Mouse (Mus musculus) Patski (cell line): ENCODE measurements around the gene Tex28. TPM values are rescaled to one million over a fixed set of nuclear protein-coding genes. Genes with fewer than 3 reads are reported as not detected.
"Not testable (repeated sequence)": the region's sequence is repeated elsewhere in the genome, so short reads cannot be mapped to it uniquely, and the experiment has no call there.

ENCODE experiments used
- ATAC-seq: fragments of 100-300 bp; one replicate; pipeline ENCODE4 v1.8.0; 2021
- CTCF ChIA-PET: fragments of 350-600 bp; sonication (Branson Sonifier 250); formaldehyde crosslinking; loops from one replicate; lab custom pipeline; 2022; ENCODE audit warnings: inconsistent platforms; lab: Charles Lee
- POLR2A ChIA-PET: fragments of 350-600 bp; sonication (Branson Sonifier 250); formaldehyde crosslinking; loops from one replicate; lab custom pipeline; 2022; ENCODE audit warnings: antibody characterized with exemption, inconsistent platforms; lab: Charles Lee
- DNase-seq: peaks from one replicate; pipeline ENCODE4 v3.0.0-alpha.2; 2011; ENCODE audit warnings: low read depth, low spot score
- H3K27me3 ChIP-seq: fragments of 371-371 bp; one replicate; pipeline ENCODE4 v1.5.1; 2021
- CTCF ChIP-seq: fragments of 100-300 bp; IDR thresholded peaks from one replicate; pipeline ENCODE4 v1.5.1; 2021
- in situ Hi-C: fragments of 300-500 bp; cut with MboI; formaldehyde crosslinking; loops from 3 replicates; pipeline ENCODE4 v1.11.1; 2018; ENCODE audit warnings: low pct_unique_long_range_greater_than_20kb, mixed read lengths
- polyA plus RNA-seq: library from polyadenylated mRNA; unstranded; gene quantifications from one replicate; pipeline ENCODE4 v1.2.3, GENCODE M21; 2021

Gene Tex28
- not detected for polyA plus RNA-seq

DNA sequence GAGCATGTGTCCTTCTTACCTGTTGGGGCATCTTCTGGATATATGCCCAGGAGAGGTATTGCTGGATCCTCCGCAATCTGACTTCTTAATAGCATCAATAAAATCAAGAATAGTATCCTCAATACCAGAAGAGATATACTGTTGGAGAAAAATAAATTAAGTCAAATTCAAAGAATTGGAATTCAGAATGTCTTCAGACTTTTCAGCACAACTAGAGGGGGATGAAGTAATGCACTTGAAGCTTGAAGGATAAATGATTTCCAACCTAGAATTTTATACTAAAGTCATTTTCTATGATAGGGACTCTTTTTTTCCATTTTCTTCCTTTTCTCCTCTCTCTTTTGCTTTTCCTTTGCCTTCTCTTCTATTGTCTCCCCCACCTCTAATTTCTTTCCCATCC, at the start of gene Tex28:
Gene Tex28 (minus strand): TSS at position 101 of the 400 bp plus-strand sequence.
- DNase-seq = no peak
- CTCF ChIA-PET = no interaction called here
- in situ Hi-C loops = no loop called here

DNA sequence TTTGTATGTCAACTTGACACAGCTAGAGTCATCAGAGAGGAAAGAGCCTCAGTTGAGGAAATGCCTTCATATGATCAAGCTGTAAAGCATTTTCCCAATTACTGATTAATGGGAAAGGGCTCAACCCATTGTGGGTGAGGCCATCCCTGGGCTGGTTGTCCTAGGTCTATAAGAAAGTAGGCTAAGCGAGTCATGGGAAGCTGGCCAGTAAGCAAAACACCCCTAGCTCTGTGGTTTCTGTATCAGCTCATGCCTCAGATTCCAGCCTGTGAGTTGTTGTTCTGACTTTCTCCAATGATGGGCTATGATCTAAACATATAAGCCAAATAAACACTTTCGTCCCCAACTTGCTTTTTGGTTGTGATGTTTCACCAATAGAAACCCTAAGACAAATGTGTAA, 35.9 kb upstream of the Tex28 start:
- DNase-seq (no peak), ATAC-seq (no peak)
- POLR2A ChIA-PET = no interaction called here
- TF ChIP-seq CTCF = no peak
- CTCF ChIA-PET = interaction anchor here (1.0 kb wide), 1 partner anchor 47 kb away, joined by 3 read pairs; no protein-coding TSS in a partner anchor
- H3K27me3 ChIP-seq = peaks cover 23% of the 10 kb centered on the region
- in situ Hi-C loops = no loop called here

More for the DNA sequence above, at the start of gene Tex28:
- POLR2A ChIA-PET = no interaction called here
- ATAC-seq = no peak
- peaks cover 29% of the 10 kb centered on the region for H3K27me3 ChIP-seq
- no peak for TF ChIP-seq CTCF

DNA sequence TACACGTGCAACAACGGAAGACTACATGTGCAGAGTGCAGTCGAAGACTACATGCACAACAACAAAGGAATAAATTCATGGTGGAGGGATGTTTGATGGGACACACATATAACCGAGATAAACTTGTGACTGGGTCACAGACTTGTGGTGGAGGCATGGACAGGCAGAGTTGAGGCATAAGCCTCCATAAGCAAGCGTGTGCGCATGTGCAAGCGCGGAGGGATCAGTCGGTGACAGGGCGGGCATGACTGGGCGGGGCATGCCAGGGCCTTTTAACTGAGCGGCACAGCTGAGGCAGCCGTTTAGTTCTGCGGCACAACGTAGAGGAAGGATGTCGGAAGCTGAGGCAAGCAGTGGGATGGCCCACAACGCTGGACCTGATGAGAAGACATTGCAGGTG, 9.3 kb upstream of the Tex28 start, which contains the start of gene Tktl1:
Gene Tktl1 (plus strand): TSS at position 301 of the 400 bp plus-strand sequence.
- POLR2A ChIA-PET = no interaction called here
- CTCF ChIA-PET = no interaction called here
- DNase-seq = no peak
- H3K27me3 ChIP-seq = peaks cover 31% of the 10 kb centered on the region
- ATAC-seq = no peak
- TF ChIP-seq CTCF = no peak
- in situ Hi-C loops = no loop called here

DNA sequence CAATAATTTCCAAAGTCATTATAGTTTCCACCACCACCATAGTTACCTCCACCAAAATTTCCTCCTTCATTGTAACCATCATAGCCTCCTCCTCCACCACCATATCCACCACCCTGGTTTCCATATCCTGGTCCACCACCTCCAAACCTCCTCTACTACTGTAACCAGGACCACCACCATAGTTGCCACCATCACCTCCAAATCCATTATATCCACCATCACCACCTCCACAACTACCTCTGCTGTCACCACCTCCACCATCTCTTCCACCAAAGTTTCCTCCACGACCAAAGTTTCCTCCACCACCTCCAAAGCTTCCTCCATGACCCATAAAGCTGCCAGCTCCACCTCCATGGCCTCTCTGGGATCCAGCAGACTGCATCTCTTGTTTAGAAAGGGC, 32.4 kb downstream of the Tex28 start, which contains the start of gene Mecp2:
Gene Mecp2 (minus strand): TSS at position 101 of the 400 bp plus-strand sequence.
- ATAC-seq, CTCF ChIA-PET, POLR2A ChIA-PET, in situ Hi-C loops, DNase-seq: not testable (repeated sequence)
- peaks cover 53% of the 10 kb centered on the region for H3K27me3 ChIP-seq

DNA sequence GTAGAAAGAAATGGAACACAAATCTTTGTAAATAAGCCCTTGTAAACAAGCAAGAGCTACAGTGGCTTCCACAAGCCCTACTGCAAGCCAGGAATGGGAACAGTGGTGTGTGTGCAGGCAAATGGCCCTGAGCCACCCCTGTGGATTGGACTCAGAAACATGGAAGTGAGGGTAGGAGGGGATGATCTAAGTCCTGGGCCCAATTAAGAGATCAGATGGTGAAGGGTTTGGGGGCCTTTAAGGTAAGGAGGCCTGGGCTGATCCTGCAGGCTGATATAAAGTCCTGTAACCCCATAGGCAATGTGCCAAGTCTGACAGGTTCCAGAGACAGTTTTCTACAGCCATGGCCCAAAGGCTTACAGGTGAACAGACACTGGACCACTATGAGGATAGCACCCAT, 40.5 kb downstream of the Tex28 start, which contains the start of gene Opn1mw:
Gene Opn1mw (plus strand): TSS at position 301 of the 400 bp plus-strand sequence.
- in situ Hi-C loops = no loop called here
- no peak for TF ChIP-seq CTCF
- DNase-seq (no peak), ATAC-seq (no peak)
- POLR2A ChIA-PET = no interaction called here
- H3K27me3 ChIP-seq = peaks cover 62% of the 10 kb centered on the region
- CTCF ChIA-PET = no interaction called here

DNA sequence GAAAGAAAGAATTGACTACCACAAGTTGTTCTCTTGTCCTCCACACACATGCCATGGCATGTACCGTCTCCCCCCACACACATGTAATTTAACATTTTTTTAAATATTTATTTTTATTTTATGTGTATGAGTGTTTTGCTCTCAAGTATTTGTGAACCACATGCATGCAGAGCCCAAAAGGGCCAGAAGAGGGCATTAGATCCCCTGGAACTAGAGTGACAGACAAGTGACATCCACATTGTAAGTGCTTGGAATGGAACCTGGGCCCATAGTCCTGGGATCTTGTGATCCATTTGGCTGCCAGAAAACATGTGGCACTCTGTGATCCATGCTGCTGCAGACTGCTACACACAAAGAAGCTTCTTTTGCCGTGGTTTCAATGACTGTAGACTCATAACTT, 42.7 kb downstream of the Tex28 start:
- DNase-seq = no peak
- ChIA-PET CTCF (no interaction called here), POLR2A (no interaction called here)
- no peak for ATAC-seq
- in situ Hi-C loops = no loop called here
- TF ChIP-seq CTCF = peak; percentile 63
- H3K27me3 ChIP-seq = peaks cover 57% of the 10 kb centered on the region

DNA sequence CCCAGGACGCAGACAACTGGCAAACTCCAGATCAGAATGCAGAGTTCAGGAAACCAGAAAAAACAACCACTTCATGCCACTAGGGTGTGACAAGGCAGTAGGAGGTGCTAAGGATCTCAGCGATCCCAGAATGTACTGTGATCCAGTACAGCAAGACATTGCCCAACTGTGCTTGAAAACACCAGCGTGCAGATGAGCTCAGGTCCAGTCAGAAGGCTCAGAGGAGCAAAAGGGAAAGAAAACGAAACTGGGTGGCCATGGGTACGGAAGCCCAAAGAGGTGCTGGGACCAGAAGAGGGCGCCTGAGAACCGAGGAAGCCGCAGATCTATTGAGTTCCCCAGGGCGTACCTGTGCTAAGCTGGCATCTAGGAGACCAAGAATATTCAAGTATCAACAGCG, 52.1 kb downstream of the Tex28 start:
- ATAC-seq (peak; percentile 86), DNase-seq (peak; percentile 15)
- ChIA-PET CTCF (no interaction called here), POLR2A (no interaction called here)
- in situ Hi-C loops = loop anchor here (5.0 kb wide), 1 partner anchor 307 kb away; no protein-coding TSS in a partner anchor
- peak; percentile 69 for TF ChIP-seq CTCF
- H3K27me3 ChIP-seq = peaks cover 5% of the 10 kb centered on the region

DNA sequence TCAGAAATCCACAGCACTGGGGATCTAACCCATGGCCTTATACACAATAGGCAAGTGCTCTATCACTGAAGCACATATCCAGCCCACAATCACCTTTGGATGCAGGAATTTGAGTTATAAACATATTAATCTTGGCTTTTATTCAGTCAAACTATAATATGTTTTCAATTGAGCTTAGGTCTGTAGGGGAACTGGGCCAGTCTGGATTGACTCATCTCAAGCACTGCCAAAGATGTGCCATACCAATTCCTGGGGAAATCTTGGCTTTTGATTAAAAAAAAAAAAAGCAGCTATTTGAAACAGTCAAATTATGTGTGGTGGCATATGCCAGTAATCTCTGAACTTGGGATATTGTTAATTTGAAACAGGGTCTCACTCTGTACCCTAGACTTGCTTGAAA, 53.6 kb downstream of the Tex28 start:
- no peak for ATAC-seq
- no peak for TF ChIP-seq CTCF
- ChIA-PET POLR2A (no interaction called here), CTCF (no interaction called here)
- no peak for DNase-seq
- H3K27me3 ChIP-seq = peaks cover 4% of the 10 kb centered on the region
- in situ Hi-C loops = no loop called here

DNA sequence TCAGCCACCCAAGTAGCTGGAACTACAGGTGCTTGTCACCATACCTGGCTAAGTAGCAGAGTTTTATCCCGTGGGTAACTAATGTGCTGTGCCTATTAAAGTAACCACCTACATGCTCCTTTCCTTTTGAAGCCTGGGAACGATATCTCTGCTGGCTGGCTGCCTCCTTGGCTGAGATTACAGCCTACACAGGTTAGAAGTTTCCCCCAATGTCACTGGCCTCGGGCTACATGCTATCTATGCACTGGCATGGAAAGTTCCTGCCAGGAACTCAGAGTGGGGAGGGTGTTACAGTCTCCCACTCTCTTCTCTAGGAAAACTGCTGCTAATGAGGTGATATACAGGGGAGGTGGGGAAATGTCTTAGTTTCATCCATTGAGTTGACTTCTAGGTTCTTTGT, 58.9 kb downstream of the Tex28 start:
- ChIA-PET CTCF (no interaction called here), POLR2A (no interaction called here)
- H3K27me3 ChIP-seq = peaks cover 22% of the 10 kb centered on the region
- ATAC-seq (no peak), DNase-seq (no peak)
- no peak for TF ChIP-seq CTCF
- in situ Hi-C loops = no loop called here

DNA sequence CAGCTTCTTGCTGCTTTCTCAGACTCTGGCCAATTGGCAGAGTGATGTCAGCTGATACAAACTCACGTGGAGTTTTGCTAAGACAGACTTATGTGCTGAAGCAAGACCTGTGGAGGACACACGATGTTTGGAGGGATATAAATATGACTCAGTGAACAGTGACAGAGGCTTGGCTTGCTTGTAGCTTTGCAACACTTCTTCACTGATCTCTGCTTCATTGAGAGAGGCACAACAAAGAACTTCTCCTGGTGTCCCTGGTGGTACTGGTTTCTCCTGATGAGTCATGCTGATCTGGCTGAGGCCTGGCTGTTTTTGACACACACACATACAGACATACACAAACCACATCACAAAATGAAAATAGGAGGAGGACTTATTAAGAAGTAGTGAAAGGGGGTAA, 61.7 kb downstream of the Tex28 start:
- DNase-seq (no peak), ATAC-seq (no peak)
- TF ChIP-seq CTCF = no peak
- peaks cover 34% of the 10 kb centered on the region for H3K27me3 ChIP-seq
- ChIA-PET CTCF (no interaction called here), POLR2A (interaction anchor here (0.6 kb wide), 1 partner anchor 17 kb away, joined by 3 read pairs; no protein-coding TSS in a partner anchor)
- in situ Hi-C loops = no loop called here

DNA sequence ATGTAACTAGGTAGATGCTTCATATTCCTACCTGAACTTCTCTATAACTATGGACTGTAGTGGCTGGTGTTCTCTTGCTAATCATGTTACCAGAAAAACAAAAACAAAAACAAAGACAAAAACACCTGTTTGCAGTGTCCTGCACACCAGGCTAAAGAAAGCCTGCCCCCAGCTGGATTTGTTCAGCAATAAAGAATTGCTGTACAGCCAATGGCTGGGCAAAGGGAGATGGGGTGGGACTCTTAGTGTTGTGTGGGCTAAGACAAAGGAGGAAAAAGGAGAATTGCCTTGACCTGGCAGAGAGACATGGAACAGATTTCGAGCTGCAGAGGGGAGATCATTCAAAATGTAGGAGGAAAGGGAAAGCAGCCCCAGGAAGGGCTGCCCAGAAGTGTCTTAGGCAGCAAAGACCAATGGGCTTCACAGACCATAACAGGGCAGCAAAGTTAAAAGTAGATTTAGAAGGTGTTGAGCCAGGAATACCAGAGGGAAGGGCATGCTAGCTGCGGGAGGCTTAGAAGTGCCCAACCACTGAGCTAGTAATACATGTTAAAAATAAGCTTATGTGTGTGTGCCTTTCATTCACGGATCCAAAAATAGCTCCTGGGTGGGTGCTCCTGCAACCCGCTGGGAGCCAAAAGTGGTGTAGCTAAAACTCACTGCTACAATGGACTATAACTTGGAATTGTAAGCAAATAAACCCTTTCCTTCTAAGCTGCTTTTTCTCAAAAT, 64.0 kb downstream of the Tex28 start:
- ATAC-seq (no peak), DNase-seq (no peak)
- peaks cover 40% of the 10 kb centered on the region for H3K27me3 ChIP-seq
- TF ChIP-seq CTCF = no peak
- ChIA-PET POLR2A (no interaction called here), CTCF (no interaction called here)
- in situ Hi-C loops = no loop called here

Other genes with a start within 250 kb of the Tex28 start
- gene Arhgap4, start 246.0 kb downstream of the Tex28 start, polyA plus RNA-seq = 1.0 TPM
- 98.0 TPM for gene Naa10, start 245.9 kb downstream of the Tex28 start, polyA plus RNA-seq
- 166 TPM for gene Renbp, start 237.0 kb downstream of the Tex28 start, polyA plus RNA-seq
- gene Hcfc1, start 201.5 kb downstream of the Tex28 start, polyA plus RNA-seq = 81.1 TPM
- 106 TPM for gene Irak1, start 143.9 kb downstream of the Tex28 start, polyA plus RNA-seq
- gene Opn1mw, start 40.4 kb downstream of the Tex28 start, polyA plus RNA-seq = 0.24 TPM
- 24.5 TPM for gene Mecp2, start 32.5 kb downstream of the Tex28 start, polyA plus RNA-seq
- gene Tktl1, start 9.4 kb upstream of the Tex28 start, polyA plus RNA-seq = 0.04 TPM
- 888 TPM for gene Flna, start 82.0 kb upstream of the Tex28 start, polyA plus RNA-seq
- 88.3 TPM for gene Emd, start 86.8 kb upstream of the Tex28 start, polyA plus RNA-seq
- 1,219 TPM for gene Rpl10, start 103.0 kb upstream of the Tex28 start, polyA plus RNA-seq
- gene Taz, start 114.1 kb upstream of the Tex28 start, polyA plus RNA-seq = 76.5 TPM
- 42.2 TPM for gene Dnase1l1, start 114.5 kb upstream of the Tex28 start, polyA plus RNA-seq
- 260 TPM for gene Atp6ap1, start 129.3 kb upstream of the Tex28 start, polyA plus RNA-seq
- gene Gdi1, start 137.2 kb upstream of the Tex28 start, polyA plus RNA-seq = 383 TPM
- gene Fam50a, start 145.2 kb upstream of the Tex28 start, polyA plus RNA-seq = 131 TPM
- 15.5 TPM for gene Plxna3, start 161.2 kb upstream of the Tex28 start, polyA plus RNA-seq
- gene Lage3, start 185.8 kb upstream of the Tex28 start, polyA plus RNA-seq = 42.5 TPM
- gene Ubl4a, start 205.4 kb upstream of the Tex28 start, polyA plus RNA-seq = 31.4 TPM
- 17.6 TPM for gene Slc10a3, start 205.5 kb upstream of the Tex28 start, polyA plus RNA-seq
- 25.0 TPM for gene Fam3a, start 225.4 kb upstream of the Tex28 start, polyA plus RNA-seq
- gene Ikbkg, start 225.5 kb upstream of the Tex28 start, polyA plus RNA-seq = 33.9 TPM